Mouse (Mus musculus) heart, postnatal 0 days (tissue): ENCODE measurements at regions not wholly inside any gene's neighbourhood (a gene's known extent, or its start where the extent isn't known, plus 50 kb on each side); places are given as distances from the start of the nearest gene placed in this dataset.
A peak's percentile ranks its signal among the peaks of the same experiment; 100 is the strongest.

Source experiments
- ATAC-seq: fragments of 200-750 bp; cut with Nextera tagmentation; 2 replicates; pipeline ENCODE4 v1.8.0; 2017; ENCODE audit warnings: low read depth, moderate number of reproducible peaks, moderate library complexity; ENCODE audit not compliant: insufficient read depth
- DNase-seq: peaks from one replicate; pipeline ENCODE4 v3.0.0-alpha.2; 2016; ENCODE audit warnings: low spot score
- H3K27ac ChIP-seq: fragments of 300-500 bp; sonication (generic); 2 replicates; pipeline ENCODE4 v1.5.1; 2014; ENCODE audit warnings: low read depth, mild to moderate bottlenecking
- H3K27me3 ChIP-seq: fragments of 300-500 bp; sonication (generic); 2 replicates; pipeline ENCODE4 v1.6.1; 2014; ENCODE audit warnings: low read length, mixed read lengths; ENCODE audit not compliant: control insufficient read depth, insufficient read depth
- H3K36me3 ChIP-seq: fragments of 300-500 bp; sonication (generic); replicated peaks from 2 replicates; pipeline ENCODE4 v1.6.1; 2014; ENCODE audit warnings: low read length, mixed read lengths; ENCODE audit not compliant: control insufficient read depth, insufficient read depth
- H3K4me1 ChIP-seq: fragments of 300-500 bp; sonication (generic); 2 replicates; pipeline ENCODE4 v1.6.1; 2014; ENCODE audit warnings: antibody characterized with exemption; ENCODE audit not compliant: control insufficient read depth, insufficient read depth
- H3K4me2 ChIP-seq: fragments of 300-500 bp; sonication (generic); 2 replicates; pipeline ENCODE4 v1.6.1; 2014; ENCODE audit warnings: low read depth, mild to moderate bottlenecking, low read length, moderate library complexity
- H3K4me3 ChIP-seq: fragments of 300-500 bp; sonication (generic); 2 replicates; pipeline ENCODE4 v1.5.1; 2014; ENCODE audit warnings: low read depth, low read length
- H3K9ac ChIP-seq: fragments of 300-500 bp; sonication (generic); replicated peaks from 2 replicates; pipeline ENCODE4 v1.6.1; 2014; ENCODE audit warnings: low read depth, low read length, mixed read lengths
- H3K9me3 ChIP-seq: fragments of 300-500 bp; sonication (generic); replicated peaks from 2 replicates; pipeline ENCODE4 v1.6.1; 2016; ENCODE audit warnings: low read length; ENCODE audit not compliant: control insufficient read depth
- CTCF ChIP-seq: IDR thresholded peaks from 2 replicates; pipeline ENCODE4 v1.5.1; 2016; ENCODE audit warnings: antibody characterized with exemption, control low read depth, low read depth
- EP300 ChIP-seq: IDR thresholded peaks from 2 replicates; pipeline ENCODE4 v1.6.1; 2016; ENCODE audit warnings: antibody characterized with exemption, low read depth
- WGBS: fragments of 180-500 bp; shearing (Covaris S2); extraction: QIAGEN DNeasy Blood & Tissue Kit; methylation state at CpG from one replicate; pipeline ENCODE4 v1.1.7; 2014; 5-methylcytosine and 5-hydroxymethylcytosine counted together

GRCm38 (mm10) chr2:30708001-30708683, 95.3 kb downstream of the 1700001O22Rik start:
- Histone ChIP-seq H3K27ac (peak overlapping the region; percentile 98), H3K27me3 (no peaks in the 10 kb centered on the region), H3K9me3 (no peaks in the 10 kb centered on the region), H3K4me1 (peaks cover 27% of the 10 kb centered on the region), H3K4me2 (peak overlapping the region; percentile 88), H3K9ac (peak overlapping the region; percentile 69), H3K4me3 (peak overlapping the region; percentile 46), H3K36me3 (no peaks in the 10 kb centered on the region)
- ATAC-seq (peak; percentile 70), DNase-seq (peak; percentile 74)
- WGBS = 7% methylated on average over 45 of the region's 48 CpGs
- TF ChIP-seq CTCF = no peak

- Histone ChIP-seq H3K9ac (peak overlapping the region; percentile 69), H3K27ac (peak overlapping the region; percentile 98), H3K9me3 (no peaks in the 10 kb centered on the region), H3K4me3 (peak overlapping the region; percentile 46), H3K4me1 (peaks cover 21% of the 10 kb centered on the region), H3K27me3 (no peaks in the 10 kb centered on the region), H3K4me2 (peak overlapping the region; percentile 88), H3K36me3 (no peaks in the 10 kb centered on the region)
- ATAC-seq (peak; percentile 44), DNase-seq (peak; percentile 69)
- WGBS = 6% methylated on average over 42 of the region's 44 CpGs
- TF ChIP-seq EP300 (no peak), CTCF (no peak)
Observed at GRCm38 (mm10) chr2:30707099-30708000, 96.1 kb downstream of the 1700001O22Rik start.

- H3K27me3 ChIP-seq = no peaks in the 10 kb centered on the region
- 0 out of 2 replicates have a peak overlapping the region, but pooled peaks have one; percentile 6 for H3K27ac ChIP-seq
- H3K9ac ChIP-seq = no peak overlapping the region
- no peak for ATAC-seq
- no peaks in the 10 kb centered on the region for H3K9me3 ChIP-seq
- H3K4me2 ChIP-seq = no peak overlapping the region
- WGBS = 60% methylated on average over 5 of the region's 5 CpGs
- no peak overlapping the region for H3K4me3 ChIP-seq
- no peaks in the 10 kb centered on the region for H3K36me3 ChIP-seq
- no peak for DNase-seq
- TF ChIP-seq EP300 (no peak), CTCF (no peak)
- H3K4me1 ChIP-seq = peaks cover 13% of the 10 kb centered on the region; the same call in 1 of the 2 replicates
Observed at GRCm38 (mm10) chr2:30706036-30706435, 97.4 kb downstream of the 1700001O22Rik start.

GRCm38 (mm10) chr2:30703308-30703707, 100.2 kb downstream of the 1700001O22Rik start:
- H3K36me3 ChIP-seq = no peaks in the 10 kb centered on the region
- H3K4me2 ChIP-seq = no peak overlapping the region
- H3K27me3 ChIP-seq = no peaks in the 10 kb centered on the region
- no peak overlapping the region for H3K9ac ChIP-seq
- no peak overlapping the region for H3K4me3 ChIP-seq
- TF ChIP-seq CTCF (no peak), EP300 (no peak)
- no peak for DNase-seq
- no peaks in the 10 kb centered on the region for H3K9me3 ChIP-seq
- 88% methylated on average over 1 of the region's 1 CpGs for WGBS
- ATAC-seq = no peak
- H3K27ac ChIP-seq = no peak overlapping the region
- H3K4me1 ChIP-seq = peaks cover 14% of the 10 kb centered on the region; the same call in 1 of the 2 replicates

- Histone ChIP-seq H3K4me1 (peaks cover 10% of the 10 kb centered on the region; the same call in 1 of the 2 replicates), H3K9ac (no peak overlapping the region), H3K4me3 (no peak overlapping the region), H3K4me2 (no peak overlapping the region), H3K27ac (peak overlapping the region; percentile 27), H3K9me3 (no peaks in the 10 kb centered on the region), H3K27me3 (no peaks in the 10 kb centered on the region), H3K36me3 (no peaks in the 10 kb centered on the region)
- no peak for TF ChIP-seq CTCF
- no peak for TF ChIP-seq EP300
- DNase-seq (no peak), ATAC-seq (no peak)
- 37% methylated on average over 5 of the region's 7 CpGs for WGBS
Observed at GRCm38 (mm10) chr2:30702711-30703110, 100.8 kb downstream of the 1700001O22Rik start.
